Comparison of ENCODE assay signal across 19 mouse cellular contexts in the genomic region with DNA sequence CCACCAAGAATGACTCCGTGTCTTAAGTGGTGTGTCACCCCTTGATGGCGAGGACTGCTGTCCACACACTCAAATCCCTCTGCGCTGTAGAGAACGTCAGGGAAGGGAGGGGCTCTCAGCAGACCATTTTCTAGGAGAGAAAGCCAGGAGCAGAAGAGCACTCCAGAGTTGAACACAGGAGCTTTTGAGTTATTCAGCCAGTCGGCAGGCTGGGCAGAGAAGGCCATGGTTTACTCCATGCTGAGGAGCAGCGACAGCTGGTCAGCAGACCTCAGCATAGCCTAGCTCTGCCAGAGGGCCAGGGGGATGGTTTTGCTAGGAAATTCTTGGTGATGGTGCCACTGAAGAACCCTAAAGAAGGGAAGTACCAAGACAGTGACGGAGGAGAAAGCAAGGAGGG.
DNase-seq lines count a peak whose midpoint lies in the region; ATAC-seq and TF ChIP-seq lines count a peak whose summit lies in the region.
"Had no signal": no experiment of that assay in that cellular context is flagged by ENCODE, and none has a peak within 500 bp of the region (broad histone marks: within the 10 kb centered on the region; RNA-seq: fewer than 3 reads in every experiment).

No protein-coding gene starts in this region.

- no peak for TF ChIP-seq CTCF in midbrain, postnatal 0 days (IDR thresholded peaks at IDR 0.05)

- DNase-seq in hindbrain, embryonic 11.5 days (ENCODE audit: low spot score), result no peak
- no peak for DNase-seq in midbrain, embryonic 14.5 days
- DNase-seq in midbrain, postnatal 0 days (ENCODE audit: low spot score), result peak; percentile 21
- DNase-seq in embryo, embryonic 10.5 days (ENCODE audit: low spot score), result no peak
- DNase-seq in heart, embryonic 10.5 days (ENCODE audit: low spot score), result no peak
- DNase-seq: adrenal gland, postnatal 14 days; cerebellum, adult 18-20 months; gastrocnemius, postnatal 14 days; heart, adult 2 months had no signal

- no peaks in the 10 kb centered on the region for H3K9me3 ChIP-seq in hindbrain, embryonic 12.5 days (replicated peaks)
- H3K9me3 ChIP-seq in hindbrain, embryonic 11.5 days (ENCODE audit: control insufficient read depth, low read length), result no peaks in the 10 kb centered on the region
- no peaks in the 10 kb centered on the region for H3K9me3 ChIP-seq in midbrain, embryonic 14.5 days (ENCODE audit: control insufficient read depth, low read length)
- peaks cover 5% of the 10 kb centered on the region; the same call in 1 of the 2 replicates for H3K9me3 ChIP-seq in midbrain, embryonic 16.5 days (replicated peaks; ENCODE audit: control insufficient read depth, low read length, poor library complexity, severe bottlenecking)
- no peaks in the 10 kb centered on the region for H3K9me3 ChIP-seq in hindbrain, embryonic 15.5 days
- no peaks in the 10 kb centered on the region for H3K9me3 ChIP-seq in midbrain, postnatal 0 days (ENCODE audit: low read length)
- no peaks in the 10 kb centered on the region for H3K9me3 ChIP-seq in heart, embryonic 10.5 days
- H3K9me3 ChIP-seq: embryonic facial prominence, embryonic 13.5 days; heart, embryonic 12.5 days; intestine, embryonic 15.5 days had no signal

- H3K9ac ChIP-seq in hindbrain, embryonic 12.5 days, result no peak overlapping the region
- H3K9ac ChIP-seq in hindbrain, embryonic 11.5 days (ENCODE audit: low read depth, low read length), result no peak overlapping the region
- no peak overlapping the region for H3K9ac ChIP-seq in midbrain, embryonic 14.5 days (replicated peaks; ENCODE audit: low read length)
- no peak overlapping the region for H3K9ac ChIP-seq in midbrain, embryonic 16.5 days (ENCODE audit: low read depth, low read length)
- no peak overlapping the region for H3K9ac ChIP-seq in hindbrain, embryonic 15.5 days
- H3K9ac ChIP-seq in midbrain, postnatal 0 days (replicated peaks; ENCODE audit: low read length, poor library complexity, severe bottlenecking), result no peak overlapping the region
- H3K9ac ChIP-seq: embryonic facial prominence, embryonic 13.5 days; forebrain, embryonic 13.5 days; forebrain, postnatal 0 days; heart, embryonic 12.5 days; intestine, embryonic 15.5 days had no signal

- H3K27me3 ChIP-seq in hindbrain, embryonic 12.5 days, result no peaks in the 10 kb centered on the region
- no peaks in the 10 kb centered on the region for H3K27me3 ChIP-seq in hindbrain, embryonic 11.5 days (ENCODE audit: control insufficient read depth, insufficient read depth, low read length)
- no peaks in the 10 kb centered on the region for H3K27me3 ChIP-seq in midbrain, embryonic 14.5 days (ENCODE audit: control insufficient read depth, insufficient read depth, low read length)
- H3K27me3 ChIP-seq in midbrain, embryonic 16.5 days (ENCODE audit: control insufficient read depth, insufficient read depth, low read depth, low read length), result no peaks in the 10 kb centered on the region
- no peaks in the 10 kb centered on the region for H3K27me3 ChIP-seq in hindbrain, embryonic 15.5 days
- no peaks in the 10 kb centered on the region for H3K27me3 ChIP-seq in midbrain, postnatal 0 days (ENCODE audit: insufficient read depth, low read length)
- H3K27me3 ChIP-seq in heart, embryonic 10.5 days (ENCODE audit: insufficient read depth, poor library complexity, severe bottlenecking), result no peaks in the 10 kb centered on the region
- H3K27me3 ChIP-seq: embryonic facial prominence, embryonic 13.5 days; forebrain, embryonic 13.5 days; heart, embryonic 12.5 days; intestine, embryonic 15.5 days had no signal

- no peak overlapping the region for H3K4me2 ChIP-seq in hindbrain, embryonic 12.5 days (replicated peaks)
- no peak overlapping the region for H3K4me2 ChIP-seq in hindbrain, embryonic 11.5 days (replicated peaks; ENCODE audit: low read depth, low read length)
- H3K4me2 ChIP-seq in midbrain, embryonic 14.5 days (ENCODE audit: low read length), result no peak overlapping the region
- H3K4me2 ChIP-seq in midbrain, embryonic 16.5 days (ENCODE audit: low read length), result no peak overlapping the region
- no peak overlapping the region for H3K4me2 ChIP-seq in hindbrain, embryonic 15.5 days
- H3K4me2 ChIP-seq in midbrain, postnatal 0 days (ENCODE audit: low read depth, low read length, poor library complexity, severe bottlenecking), result no peak overlapping the region
- H3K4me2 ChIP-seq: embryonic facial prominence, embryonic 13.5 days; forebrain, embryonic 13.5 days; heart, embryonic 12.5 days; intestine, embryonic 15.5 days had no signal

- peak overlapping the region; percentile 56 for H3K27ac ChIP-seq in hindbrain, embryonic 12.5 days
- no peak overlapping the region; the same call in 1 of the 2 replicates for H3K27ac ChIP-seq in hindbrain, embryonic 11.5 days (ENCODE audit: low read depth, low read length)
- peak overlapping the region; percentile 6 for H3K27ac ChIP-seq in midbrain, embryonic 14.5 days (replicated peaks; ENCODE audit: low read depth, low read length)
- no peak overlapping the region for H3K27ac ChIP-seq in midbrain, embryonic 16.5 days (ENCODE audit: low read length)
- 0 out of 2 replicates have a peak overlapping the region, but pooled peaks have one; percentile 60 for H3K27ac ChIP-seq in hindbrain, embryonic 15.5 days (replicated peaks)
- peak overlapping the region; percentile 13 for H3K27ac ChIP-seq in midbrain, postnatal 0 days (ENCODE audit: low read depth, low read length)
- no peak overlapping the region for H3K27ac ChIP-seq in heart, embryonic 10.5 days
- H3K27ac ChIP-seq: embryonic facial prominence, embryonic 13.5 days; forebrain, embryonic 13.5 days; heart, adult 2 months; intestine, embryonic 15.5 days had no signal

- peaks cover 17% of the 10 kb centered on the region for H3K4me1 ChIP-seq in hindbrain, embryonic 12.5 days
- H3K4me1 ChIP-seq in hindbrain, embryonic 11.5 days (replicated peaks; ENCODE audit: control insufficient read depth, insufficient read depth, low read length), result 0 out of 2 replicates have a peak, but pooled peaks cover 3% of the 10 kb centered on the region
- H3K4me1 ChIP-seq in midbrain, embryonic 14.5 days (ENCODE audit: control insufficient read depth, insufficient read depth, low read length), result peaks cover 23% of the 10 kb centered on the region
- peaks cover 9% of the 10 kb centered on the region for H3K4me1 ChIP-seq in midbrain, embryonic 16.5 days (ENCODE audit: control insufficient read depth, insufficient read depth, low read length)
- H3K4me1 ChIP-seq in hindbrain, embryonic 15.5 days (replicated peaks), result peaks cover 28% of the 10 kb centered on the region
- 0 out of 2 replicates have a peak, but pooled peaks cover 3% of the 10 kb centered on the region for H3K4me1 ChIP-seq in midbrain, postnatal 0 days (ENCODE audit: insufficient read depth, low read length)
- H3K4me1 ChIP-seq in heart, embryonic 10.5 days, result no peaks in the 10 kb centered on the region
- H3K4me1 ChIP-seq: forebrain, embryonic 13.5 days had no signal

- no peak for ATAC-seq in hindbrain, embryonic 12.5 days (ENCODE audit: low FRiP score)
- ATAC-seq in hindbrain, embryonic 11.5 days (ENCODE audit: low FRiP score), result no peak
- ATAC-seq in midbrain, embryonic 14.5 days (ENCODE audit: low FRiP score, low TSS enrichment), result no peak
- no peak for ATAC-seq in midbrain, embryonic 16.5 days
- ATAC-seq in hindbrain, embryonic 15.5 days (ENCODE audit: low FRiP score, low read depth), result no peak
- no peak for ATAC-seq in midbrain, postnatal 0 days (ENCODE audit: low FRiP score)
- ATAC-seq: activated CD4-positive, CD25-positive, alpha-beta regulatory T cell, adult 4 months; forebrain, embryonic 13.5 days; forebrain, postnatal 0 days; intestine, embryonic 15.5 days; Patski had no signal

- H3K36me3 ChIP-seq in hindbrain, embryonic 12.5 days, result no peaks in the 10 kb centered on the region
- H3K36me3 ChIP-seq in hindbrain, embryonic 11.5 days (ENCODE audit: control insufficient read depth, insufficient read depth, low read length), result no peaks in the 10 kb centered on the region
- no peaks in the 10 kb centered on the region for H3K36me3 ChIP-seq in midbrain, embryonic 14.5 days (ENCODE audit: control insufficient read depth, insufficient read depth, low read length)
- no peaks in the 10 kb centered on the region for H3K36me3 ChIP-seq in midbrain, embryonic 16.5 days (ENCODE audit: control insufficient read depth, insufficient read depth, low read length)
- H3K36me3 ChIP-seq in hindbrain, embryonic 15.5 days, result no peaks in the 10 kb centered on the region
- no peaks in the 10 kb centered on the region for H3K36me3 ChIP-seq in midbrain, postnatal 0 days (ENCODE audit: insufficient read depth, low read length)
- no peaks in the 10 kb centered on the region for H3K36me3 ChIP-seq in heart, embryonic 10.5 days
- H3K36me3 ChIP-seq: embryonic facial prominence, embryonic 13.5 days; heart, embryonic 12.5 days; intestine, embryonic 15.5 days had no signal

- 73% methylated on average over 7 of the region's 7 CpGs for whole genome bisulfite sequencing in hindbrain, embryonic 12.5 days
- WGBS in hindbrain, embryonic 11.5 days, result 81% methylated on average over 7 of the region's 7 CpGs
- 76% methylated on average over 7 of the region's 7 CpGs for WGBS in midbrain, embryonic 14.5 days
- WGBS in midbrain, embryonic 16.5 days, result 74% methylated on average over 7 of the region's 7 CpGs
- WGBS in hindbrain, embryonic 15.5 days, result 59% methylated on average over 7 of the region's 7 CpGs
- WGBS in midbrain, postnatal 0 days, result 70% methylated on average over 7 of the region's 7 CpGs
- WGBS in heart, embryonic 10.5 days, result 67% methylated on average over 7 of the region's 7 CpGs

- no peak overlapping the region for H3K4me3 ChIP-seq in hindbrain, embryonic 12.5 days
- no peak overlapping the region for H3K4me3 ChIP-seq in hindbrain, embryonic 11.5 days (ENCODE audit: low read depth, low read length)
- H3K4me3 ChIP-seq in midbrain, embryonic 14.5 days (replicated peaks; ENCODE audit: low read depth, low read length), result no peak overlapping the region
- no peak overlapping the region for H3K4me3 ChIP-seq in midbrain, embryonic 16.5 days (ENCODE audit: low read depth, low read length)
- no peak overlapping the region for H3K4me3 ChIP-seq in hindbrain, embryonic 15.5 days
- no peak overlapping the region for H3K4me3 ChIP-seq in midbrain, postnatal 0 days (ENCODE audit: low read depth, low read length)
- H3K4me3 ChIP-seq in heart, embryonic 10.5 days, result no peak overlapping the region
- H3K4me3 ChIP-seq: embryonic facial prominence, embryonic 13.5 days; forebrain, embryonic 13.5 days; heart, adult 2 months; heart, embryonic 12.5 days; intestine, embryonic 15.5 days had no signal

Comparison
In these comparisons a context has a peak if more than half of its experiments do, and no peak if none do; other contexts are left out.
1. H3K27ac ChIP-seq: peak in hindbrain, embryonic 12.5 days (single experiment), midbrain, embryonic 14.5 days (single experiment), hindbrain, embryonic 15.5 days (single experiment) and midbrain, postnatal 0 days (single experiment); none in hindbrain, embryonic 11.5 days (single experiment), midbrain, embryonic 16.5 days (single experiment) and heart, embryonic 10.5 days (single experiment).